Mouse (Mus musculus) 3T3-L1 (cell line): Measurements from ENCODE around the gene Olfr15.
"Not testable (repeated sequence)": the region's sequence is repeated elsewhere in the genome, so short reads cannot be mapped to it uniquely, and the experiment has no call there.

Experiments
- DNase-seq: peaks from one replicate; pipeline ENCODE4 v3.0.0-alpha.2; 2015; ENCODE audit warnings: low read depth, low spot score

Gene Olfr15

GRCm38 (mm10) chr16:3830588-3831109, at the start of gene Olfr15:
Olfr15 (plus strand) TSS chr16:3830878.
- DNase-seq: no peak

GRCm38 (mm10) chr16:3781237-3781636, 49.4 kb upstream of the Olfr15 start:
- no peak for DNase-seq

GRCm38 (mm10) chr16:3788394-3788793, 42.3 kb upstream of the Olfr15 start:
- DNase-seq: no peak

GRCm38 (mm10) chr16:3808176-3808575, 22.5 kb upstream of the Olfr15 start:
- DNase-seq: peak; percentile 22

- not testable (repeated sequence) for DNase-seq
Observed at GRCm38 (mm10) chr16:3814667-3815066, 16.0 kb upstream of the Olfr15 start.

- peak; percentile 83 for DNase-seq
Observed at GRCm38 (mm10) chr16:3820202-3820601, 10.5 kb upstream of the Olfr15 start.

- DNase-seq: peak; percentile 20
Observed at GRCm38 (mm10) chr16:3828021-3828420, 2.7 kb upstream of the Olfr15 start.

GRCm38 (mm10) chr16:3829727-3830126, 951 bp upstream of the Olfr15 start:
- DNase-seq: no peak

GRCm38 (mm10) chr16:3835461-3835860, 4.8 kb downstream of the Olfr15 start:
- DNase-seq: no peak

- peak; percentile 26 for DNase-seq
Observed at GRCm38 (mm10) chr16:3839157-3839885, 8.6 kb downstream of the Olfr15 start.

- DNase-seq: no peak
Observed at GRCm38 (mm10) chr16:3842989-3843388, 12.3 kb downstream of the Olfr15 start.

GRCm38 (mm10) chr16:3843796-3844195, 13.1 kb downstream of the Olfr15 start:
- DNase-seq: no peak

- DNase-seq: peak; percentile 100
Observed at GRCm38 (mm10) chr16:3846711-3847518, 16.2 kb downstream of the Olfr15 start, which contains the start of gene Zfp174. Zfp174 (plus strand) TSS chr16:3847268.

- DNase-seq: peak; percentile 35
Observed at GRCm38 (mm10) chr16:3847871-3848270, 17.2 kb downstream of the Olfr15 start.

- no peak for DNase-seq
Observed at GRCm38 (mm10) chr16:3848416-3848815, 17.7 kb downstream of the Olfr15 start.

- DNase-seq: not testable (repeated sequence)
Observed at GRCm38 (mm10) chr16:3851301-3851700, 20.6 kb downstream of the Olfr15 start.

- DNase-seq: no peak
Observed at GRCm38 (mm10) chr16:3852586-3852985, 21.9 kb downstream of the Olfr15 start.

- DNase-seq: no peak
Observed at GRCm38 (mm10) chr16:3854437-3855182, 23.9 kb downstream of the Olfr15 start.

- DNase-seq: no peak
Observed at GRCm38 (mm10) chr16:3855776-3856175, 25.1 kb downstream of the Olfr15 start.

GRCm38 (mm10) chr16:3859254-3859653, 28.6 kb downstream of the Olfr15 start:
- no peak for DNase-seq

- no peak for DNase-seq
Observed at GRCm38 (mm10) chr16:3871815-3872214, 41.1 kb downstream of the Olfr15 start.
